In the genomic region with DNA sequence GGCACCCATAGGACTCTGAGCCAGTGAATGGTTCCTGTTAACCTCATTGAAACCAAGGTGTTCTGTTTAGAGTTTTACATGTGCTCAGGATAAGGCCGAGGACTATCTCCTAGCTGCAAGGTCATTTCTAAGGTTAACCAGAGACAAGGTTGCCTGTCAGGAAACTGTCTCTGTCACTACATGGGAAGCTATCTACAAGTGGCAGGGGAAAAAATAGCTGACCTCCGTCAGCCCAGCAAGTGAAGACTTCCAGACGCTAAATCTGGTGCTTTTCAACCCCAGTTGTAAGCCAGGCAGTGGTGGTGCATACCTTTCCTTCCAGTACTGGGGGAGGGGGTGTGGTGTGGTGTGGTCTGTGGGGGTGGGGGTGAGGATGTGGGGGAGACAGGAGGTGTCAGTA, we compare ENCODE assay signal across 24 mouse cellular contexts. TPM values are rescaled to one million over a fixed set of nuclear protein-coding genes. Genes with fewer than 3 reads are reported as not detected.
DNase-seq lines count a peak whose midpoint lies in the region; ATAC-seq lines count a peak whose summit lies in the region.
"Had no signal": no experiment of that assay in that cellular context is flagged by ENCODE, and none has a peak within 500 bp of the region (broad histone marks: within the 10 kb centered on the region; RNA-seq: fewer than 3 reads in every experiment).

No protein-coding gene starts in this region.

- peaks cover 64% of the 10 kb centered on the region for H3K4me1 ChIP-seq in heart, embryonic 13.5 days
- H3K4me1 ChIP-seq in midbrain, embryonic 15.5 days: peaks cover 21% of the 10 kb centered on the region

- H3K4me2 ChIP-seq in heart, embryonic 13.5 days: peak overlapping the region; percentile 3; the same call in 1 of the 2 replicates
- no peak overlapping the region for H3K4me2 ChIP-seq in midbrain, embryonic 15.5 days
- H3K4me2 ChIP-seq: embryonic facial prominence, embryonic 12.5 days; forebrain, embryonic 15.5 days; liver, embryonic 12.5 days had no signal

- peak; percentile 23; the same call in 1 of the 2 replicates for ATAC-seq in heart, embryonic 13.5 days (ENCODE audit: extremely low read depth, insufficient number of reproducible peaks, low FRiP score, low TSS enrichment)
- no peak for ATAC-seq in midbrain, embryonic 15.5 days (replicated peaks)
- no peak for ATAC-seq in megakaryocyte-erythroid progenitor cell, adult 5-6 weeks (replicated peaks; ENCODE audit: low FRiP score, low TSS enrichment, poor library complexity, severe bottlenecking)
- ATAC-seq: CD4-positive, CD25-positive, alpha-beta regulatory T cell, adult 4 months; forebrain, embryonic 15.5 days; hindbrain, embryonic 16.5 days; liver, embryonic 12.5 days; liver, postnatal 0 days; midbrain, embryonic 16.5 days had no signal

- no peaks in the 10 kb centered on the region for H3K9me3 ChIP-seq in heart, embryonic 13.5 days
- no peaks in the 10 kb centered on the region for H3K9me3 ChIP-seq in midbrain, embryonic 15.5 days
- H3K9me3 ChIP-seq: embryonic facial prominence, embryonic 12.5 days; forebrain, embryonic 15.5 days; liver, embryonic 12.5 days; midbrain, embryonic 10.5 days had no signal

- H3K4me3 ChIP-seq in heart, embryonic 13.5 days: no peak overlapping the region
- no peak overlapping the region for H3K4me3 ChIP-seq in midbrain, embryonic 15.5 days
- H3K4me3 ChIP-seq: embryonic facial prominence, embryonic 12.5 days; forebrain, embryonic 15.5 days; liver, embryonic 12.5 days; midbrain, embryonic 10.5 days had no signal

- WGBS in heart, embryonic 13.5 days: 8% methylated on average over 3 of the region's 3 CpGs
- 62% methylated on average over 3 of the region's 3 CpGs for WGBS in midbrain, embryonic 15.5 days

- H3K27me3 ChIP-seq in heart, embryonic 13.5 days (replicated peaks): no peaks in the 10 kb centered on the region; the same call in 1 of the 2 replicates
- H3K27me3 ChIP-seq in midbrain, embryonic 15.5 days (replicated peaks): peaks cover 56% of the 10 kb centered on the region

- peak overlapping the region; percentile 96 for H3K27ac ChIP-seq in heart, embryonic 13.5 days (replicated peaks)
- no peak overlapping the region for H3K27ac ChIP-seq in midbrain, embryonic 15.5 days
- H3K27ac ChIP-seq: embryonic facial prominence, embryonic 12.5 days; forebrain, embryonic 15.5 days; liver, embryonic 12.5 days; midbrain, embryonic 10.5 days had no signal

- no peaks in the 10 kb centered on the region for H3K36me3 ChIP-seq in heart, embryonic 13.5 days
- no peaks in the 10 kb centered on the region for H3K36me3 ChIP-seq in midbrain, embryonic 15.5 days (replicated peaks)
- H3K36me3 ChIP-seq: embryonic facial prominence, embryonic 12.5 days; forebrain, embryonic 15.5 days; liver, embryonic 12.5 days; midbrain, embryonic 10.5 days had no signal

- intact Hi-C loops in heart, postnatal 10 days (cut with DNase I): loop anchor here (5.0 kb wide), 1 partner anchor 76 kb away; no protein-coding TSS in a partner anchor

- H3K9ac ChIP-seq in heart, embryonic 13.5 days: no peak overlapping the region
- H3K9ac ChIP-seq in midbrain, embryonic 15.5 days: no peak overlapping the region
- H3K9ac ChIP-seq: embryonic facial prominence, embryonic 12.5 days; forebrain, embryonic 15.5 days; liver, embryonic 12.5 days; liver, postnatal 0 days had no signal

- DNase-seq in forelimb bud, embryonic 11.5 days (ENCODE audit: low read depth, low spot score): peak; percentile 20
- DNase-seq in heart, adult 8-10 months (ENCODE audit: low spot score): peak; percentile 45
- peak; percentile 64 to 69 for DNase-seq in heart, postnatal 10 days
- DNase-seq in lung, postnatal 36 days: no peak
- DNase-seq: adrenal gland, postnatal 25 days; cerebellum, adult 18-20 months; cerebellum, postnatal 10 days; kidney, adult 18-20 months; kidney, postnatal 4 days; left cerebral cortex, postnatal 4 days; liver, postnatal 0 days; lung, postnatal 10 days; right cerebral cortex, postnatal 25 days; thymus, postnatal 14 days had no signal

RNA-seq across cellular contexts. Expression of a gene that starts 2.7 kb away (rescaled TPM):
- 100 to 1,000 TPM; 553 to 683 (median 643) TPM for total RNA-seq in heart, adult 8-10 months (2022)
- 29.9 and 31.9 TPM in 2 replicates for polyA plus RNA-seq in heart, embryonic 13.5 days (2015; fragmentation: Nextera tagmentation; extraction: Ambion mirVana)
- total RNA-seq in heart, postnatal 10 days (2021): 100 to 1,000 TPM; 350 to 415 TPM
- 0.09 and 0.15 TPM in 2 replicates for polyA plus RNA-seq in midbrain, embryonic 15.5 days (2015; fragmentation: Nextera tagmentation; extraction: Ambion mirVana)
- total RNA-seq in megakaryocyte-erythroid progenitor cell, adult 5-6 weeks (2014; fragmentation: Nextera tagmentation): not detected in 2 replicates
- not detected in 2 replicates for total RNA-seq in megakaryocyte-erythroid progenitor cell, adult 5-6 weeks (2017)

RNA-seq across cellular contexts. Expression of a gene that starts 56.4 kb away (rescaled TPM):
- 10 to 100 TPM in 2 of 4 experiments, 1 to 10 TPM in 2; 6.5 to 15.6 (median 10.9) TPM for total RNA-seq in heart, adult 8-10 months (2022)
- polyA plus RNA-seq in heart, embryonic 13.5 days (2015; fragmentation: Nextera tagmentation; extraction: Ambion mirVana): 20.0 and 25.4 TPM in 2 replicates
- 10 to 100 TPM; 10.7 to 11.0 TPM for total RNA-seq in heart, postnatal 10 days (2021)
- polyA plus RNA-seq in midbrain, embryonic 15.5 days (2015; fragmentation: Nextera tagmentation; extraction: Ambion mirVana): 27.6 and 29.4 TPM in 2 replicates
- 58.4 and 90.2 TPM in 2 replicates for total RNA-seq in megakaryocyte-erythroid progenitor cell, adult 5-6 weeks (2014; fragmentation: Nextera tagmentation)
- total RNA-seq in megakaryocyte-erythroid progenitor cell, adult 5-6 weeks (2017): 129 and 148 TPM in 2 replicates

Comparison
In these comparisons a context has a peak if more than half of its experiments do, and no peak if none do; other contexts are left out.
1. RNA of a gene that starts 2.7 kb away (total RNA-seq): 553 to 683 TPM in heart, adult 8-10 months and 350 to 415 TPM in heart, postnatal 10 days; not detected in megakaryocyte-erythroid progenitor cell, adult 5-6 weeks; every median in the first group is over 100 times any median in the second.